Mouse (Mus musculus) heart, embryonic 14.5 days (tissue): ENCODE measurements around the gene Plgrkt. TPM values are rescaled to one million over a fixed set of nuclear protein-coding genes. Genes with fewer than 3 reads are reported as not detected.

Experiments
- ATAC-seq: fragments of 200-750 bp; cut with Nextera tagmentation; 2 replicates; pipeline ENCODE4 v1.8.0; 2017; ENCODE audit warnings: low read depth, moderate TSS enrichment; ENCODE audit not compliant: insufficient number of reproducible peaks, insufficient read depth, low FRiP score
- H3K27ac ChIP-seq, 2 experiments: fragments of 200-500 bp in 1 of 2; fragments of 300-500 bp in 1 of 2; sonication (generic) in 1 of 2; replicated peaks in 1 of 2; 2 replicates each; pipeline ENCODE4 v1.5.1; 2012 to 2014; ENCODE audit warnings: low read depth in 2 of 2, low read length in 2 of 2, control low read depth in 1 of 2, mild to moderate bottlenecking in 1 of 2, mixed read lengths in 1 of 2; ENCODE audit not compliant: control insufficient read depth in 1 of 2, insufficient read depth in 1 of 2
- H3K27me3 ChIP-seq: fragments of 300-500 bp; sonication (generic); 2 replicates; pipeline ENCODE4 v1.6.1; 2014; ENCODE audit warnings: mild to moderate bottlenecking, low read length, control low read depth; ENCODE audit not compliant: control insufficient read depth, insufficient read depth
- H3K36me3 ChIP-seq: fragments of 300-500 bp; sonication (generic); 2 replicates; pipeline ENCODE4 v1.6.1; 2014; ENCODE audit warnings: mild to moderate bottlenecking, control low read depth, low read length, mixed read lengths; ENCODE audit not compliant: control insufficient read depth, insufficient read depth
- H3K4me1 ChIP-seq, 2 experiments: fragments of 200-500 bp in 1 of 2; fragments of 300-500 bp in 1 of 2; sonication (generic) in 1 of 2; 2 replicates each; pipeline ENCODE4 v1.6.1; 2012 to 2014; ENCODE audit warnings: low read length in 2 of 2, control low read depth in 1 of 2, mixed read lengths in 1 of 2; ENCODE audit not compliant: control insufficient read depth in 2 of 2, insufficient read depth in 2 of 2
- H3K4me2 ChIP-seq: fragments of 300-500 bp; sonication (generic); 2 replicates; pipeline ENCODE4 v1.6.1; 2014; ENCODE audit warnings: mild to moderate bottlenecking, low read length
- H3K4me3 ChIP-seq, 2 experiments: fragments of 200-500 bp in 1 of 2; fragments of 300-500 bp in 1 of 2; sonication (generic) in 1 of 2; 2 replicates each; pipeline ENCODE4 v1.5.1; 2012 to 2014; ENCODE audit warnings: low read length in 2 of 2, mild to moderate bottlenecking in 2 of 2, control low read depth in 1 of 2, low read depth in 1 of 2, moderate library complexity in 1 of 2; ENCODE audit not compliant: control insufficient read depth in 1 of 2, insufficient read depth in 1 of 2
- H3K9ac ChIP-seq: fragments of 300-500 bp; sonication (generic); 2 replicates; pipeline ENCODE4 v1.6.1; 2014; ENCODE audit warnings: mild to moderate bottlenecking, low read length
- H3K9me3 ChIP-seq: fragments of 300-500 bp; sonication (generic); 2 replicates; pipeline ENCODE4 v1.6.1; 2016; ENCODE audit warnings: low read length, control low read depth; ENCODE audit not compliant: control insufficient read depth
- WGBS: fragments of 180-500 bp; shearing (Covaris S2); extraction: QIAGEN DNeasy Blood & Tissue Kit; methylation state at CpG from one replicate; pipeline ENCODE4 v1.1.7; 2014; 5-methylcytosine and 5-hydroxymethylcytosine counted together
- polyA plus RNA-seq: library from polyadenylated mRNA; unstranded; fragments of >200 nt; fragmentation: Nextera tagmentation; extraction: Ambion mirVana; gene quantifications from 2 replicates; pipeline ENCODE4 v1.2.1, GENCODE M21; 2014

Gene Plgrkt
- polyA plus RNA-seq, 1 experiment from 2014 or later = 45.9 TPM

GRCm38 (mm10) chr19:29394721-29395120, 27.5 kb upstream of the Plgrkt start:
- H3K4me3 ChIP-seq = no peak overlapping the region
- no peaks in the 10 kb centered on the region for H3K4me1 ChIP-seq
- 92% methylated on average over 2 of the region's 2 CpGs for WGBS
- no peaks in the 10 kb centered on the region for H3K27me3 ChIP-seq
- H3K36me3 ChIP-seq = no peaks in the 10 kb centered on the region
- H3K4me2 ChIP-seq = no peak overlapping the region
- no peak for ATAC-seq
- 0 out of 2 replicates have a peak, but pooled peaks cover 5% of the 10 kb centered on the region for H3K9me3 ChIP-seq
- H3K9ac ChIP-seq = no peak overlapping the region
- no peak overlapping the region for H3K27ac ChIP-seq

- Histone ChIP-seq H3K27ac (no peak overlapping the region), H3K9me3 (0 out of 2 replicates have a peak, but pooled peaks cover 5% of the 10 kb centered on the region), H3K9ac (no peak overlapping the region), H3K27me3 (no peaks in the 10 kb centered on the region), H3K4me3 (no peak overlapping the region), H3K4me2 (no peak overlapping the region), H3K4me1 (no peaks in the 10 kb centered on the region), H3K36me3 (no peaks in the 10 kb centered on the region)
- ATAC-seq = no peak
- WGBS = 86% methylated on average over 9 of the region's 9 CpGs
These were observed 26.1 kb upstream of the Plgrkt start for GRCm38 (mm10) chr19:29393333-29393732.

DNA sequence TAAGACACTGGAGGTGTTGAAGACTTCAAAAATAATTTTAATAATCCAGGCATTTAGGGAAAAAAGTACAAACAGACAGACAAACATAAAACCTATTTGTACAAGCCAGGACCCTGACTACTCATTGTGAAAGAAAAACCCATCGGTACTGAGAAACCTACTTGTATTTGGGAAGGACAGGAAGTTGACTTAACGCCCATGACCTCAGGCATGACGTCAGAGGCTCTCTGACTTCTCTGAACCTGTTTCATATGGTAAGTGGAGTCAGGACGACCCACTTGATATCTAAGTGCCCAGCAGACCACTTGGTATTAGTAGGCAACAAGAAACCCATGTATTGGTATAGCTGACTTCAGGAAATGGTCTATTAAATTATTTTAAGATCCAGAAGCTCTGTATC, 24.1 kb upstream of the Plgrkt start:
- H3K9ac ChIP-seq = no peak overlapping the region
- H3K27ac ChIP-seq = no peak overlapping the region
- H3K4me3 ChIP-seq = no peak overlapping the region
- no peak overlapping the region for H3K4me2 ChIP-seq
- ATAC-seq = no peak
- no peaks in the 10 kb centered on the region for H3K9me3 ChIP-seq
- no peaks in the 10 kb centered on the region for H3K4me1 ChIP-seq
- no peaks in the 10 kb centered on the region for H3K36me3 ChIP-seq
- no peaks in the 10 kb centered on the region for H3K27me3 ChIP-seq
- 58% methylated on average over 4 of the region's 4 CpGs for WGBS

DNA sequence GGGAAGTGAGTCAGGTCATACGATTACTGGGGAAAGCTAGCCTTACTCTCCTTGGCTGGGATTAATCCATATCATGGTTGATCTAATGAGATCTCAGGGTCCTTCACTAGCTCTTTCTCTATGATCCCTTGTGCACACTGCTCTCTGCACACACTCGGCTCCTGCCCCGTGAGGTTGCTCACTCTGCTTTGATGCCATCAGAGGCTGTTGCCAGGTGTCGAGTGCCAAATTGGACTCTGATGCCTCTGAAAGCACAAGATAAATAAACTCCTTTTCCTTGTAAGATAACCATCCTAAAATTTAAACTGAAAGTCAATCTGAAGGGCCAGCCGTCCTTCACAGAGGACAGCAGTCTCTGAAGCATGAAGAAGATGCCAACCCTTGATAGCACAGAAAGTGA, 23.3 kb upstream of the Plgrkt start:
- Histone ChIP-seq H3K9ac (no peak overlapping the region), H3K27ac (no peak overlapping the region), H3K4me3 (no peak overlapping the region), H3K27me3 (no peaks in the 10 kb centered on the region), H3K36me3 (no peaks in the 10 kb centered on the region), H3K4me1 (no peaks in the 10 kb centered on the region), H3K9me3 (no peaks in the 10 kb centered on the region), H3K4me2 (no peak overlapping the region)
- no peak for ATAC-seq
- WGBS = 59% methylated on average over 5 of the region's 5 CpGs

GRCm38 (mm10) chr19:29388818-29389217, 21.6 kb upstream of the Plgrkt start:
- Histone ChIP-seq H3K4me1 (no peaks in the 10 kb centered on the region), H3K9ac (no peak overlapping the region), H3K9me3 (no peaks in the 10 kb centered on the region), H3K27me3 (no peaks in the 10 kb centered on the region), H3K4me2 (no peak overlapping the region), H3K4me3 (no peak overlapping the region), H3K36me3 (no peaks in the 10 kb centered on the region), H3K27ac (no peak overlapping the region)
- no peak for ATAC-seq
- WGBS = 80% methylated on average over 1 of the region's 1 CpGs

GRCm38 (mm10) chr19:29385822-29386221, 18.6 kb upstream of the Plgrkt start:
- H3K27me3 ChIP-seq = no peaks in the 10 kb centered on the region
- no peak for ATAC-seq
- H3K4me2 ChIP-seq = no peak overlapping the region
- H3K9me3 ChIP-seq = no peaks in the 10 kb centered on the region
- no peaks in the 10 kb centered on the region for H3K36me3 ChIP-seq
- no peaks in the 10 kb centered on the region for H3K4me1 ChIP-seq
- WGBS = 74% methylated on average over 4 of the region's 4 CpGs
- no peak overlapping the region for H3K4me3 ChIP-seq
- H3K27ac ChIP-seq = no peak overlapping the region
- no peak overlapping the region for H3K9ac ChIP-seq

GRCm38 (mm10) chr19:29384994-29385393, 17.8 kb upstream of the Plgrkt start:
- ATAC-seq = no peak
- Histone ChIP-seq H3K4me1 (no peaks in the 10 kb centered on the region), H3K4me3 (no peak overlapping the region), H3K27ac (no peak overlapping the region), H3K9ac (no peak overlapping the region), H3K36me3 (no peaks in the 10 kb centered on the region), H3K4me2 (no peak overlapping the region), H3K27me3 (no peaks in the 10 kb centered on the region), H3K9me3 (no peaks in the 10 kb centered on the region)
- 75% methylated on average over 6 of the region's 6 CpGs for WGBS

- no peaks in the 10 kb centered on the region for H3K4me1 ChIP-seq
- no peak overlapping the region for H3K27ac ChIP-seq
- no peaks in the 10 kb centered on the region for H3K27me3 ChIP-seq
- WGBS = 82% methylated on average over 9 of the region's 9 CpGs
- no peak overlapping the region for H3K9ac ChIP-seq
- H3K4me3 ChIP-seq = no peak overlapping the region
- H3K36me3 ChIP-seq = no peaks in the 10 kb centered on the region
- no peak overlapping the region for H3K4me2 ChIP-seq
- no peaks in the 10 kb centered on the region for H3K9me3 ChIP-seq
- no peak for ATAC-seq
These were observed 17.2 kb upstream of the Plgrkt start for GRCm38 (mm10) chr19:29384412-29384811.
